Mouse (Mus musculus): ENCODE measurements at regions not wholly inside any gene's neighbourhood (a gene's known extent, or its start where the extent isn't known, plus 50 kb on each side); places are given as distances from the start of the nearest gene placed in this dataset.

GRCm38 (mm10) chr2:160471561-160471960 is 104.7 kb upstream of the Mafb start:
- TF ChIP-seq CTCF (IDR thresholded peaks at IDR 0.05; ENCODE audit: low read depth, low read length) (no peak), POLR2A (IDR thresholded peaks at IDR 0.05; ENCODE audit: extremely low read depth, insufficient read depth, low read length) (no peak)
